Mouse (Mus musculus): ENCODE data around the gene Gabra6. TPM values are rescaled to one million over a fixed set of nuclear protein-coding genes. Genes with fewer than 3 reads are reported as not detected.

Gene Gabra6
- polyA plus RNA-seq (2012; fragmentation: generic; extraction: Trizol) = not detected
- long read RNA-seq, experiment 1 = 0 reads
- long read RNA-seq, experiment 2 = 0 reads

- no peaks in the 10 kb centered on the region for H3K79me2 ChIP-seq (ENCODE audit: control insufficient read depth, insufficient read depth)
- no peak for TF ChIP-seq MAX (IDR thresholded peaks at IDR 0.05)
- TF ChIP-seq MYOD1 (IDR thresholded peaks at IDR 0.05; ENCODE audit: control insufficient read depth, insufficient read length, low read depth) = no peak
- no peak for TF ChIP-seq FOSL1 (IDR thresholded peaks at IDR 0.05; ENCODE audit: insufficient read depth, low read length, poor library complexity, severe bottlenecking)
- no peak for TF ChIP-seq CTCF (IDR thresholded peaks at IDR 0.05; ENCODE audit: control insufficient read depth, insufficient read depth, insufficient read length)
- TF ChIP-seq USF1 (IDR thresholded peaks at IDR 0.05; ENCODE audit: low read depth) = no peak
- TF ChIP-seq CEBPB (IDR thresholded peaks at IDR 0.05; ENCODE audit: low read depth) = no peak
- TF ChIP-seq MYOG (IDR thresholded peaks at IDR 0.05; ENCODE audit: control insufficient read depth, extremely low read depth, insufficient read length) = no peak
- no peaks in the 10 kb centered on the region for H3K36me3 ChIP-seq (ENCODE audit: control insufficient read depth, insufficient read depth)
- no peak within 1 kb of the TSS for H3K4me3 ChIP-seq (ENCODE audit: insufficient read depth, poor library complexity, severe bottlenecking)
- H3ac ChIP-seq (ENCODE audit: control insufficient read depth, insufficient read length, low read depth) = no peak within 1 kb of the TSS
- H3K79me3 ChIP-seq (ENCODE audit: low read depth) = no peaks in the 10 kb centered on the region
- no peaks in the 10 kb centered on the region for H3K27me3 ChIP-seq (ENCODE audit: control insufficient read depth, insufficient read depth, insufficient read length)
Measured at GRCm38 (mm10) chr11:42320882-42321281, at the start of gene Gabra6. TSS of gene Gabra6 (minus strand) at chr11:42321072.

- H3K27me3 ChIP-seq (ENCODE audit: control insufficient read depth, insufficient read depth, insufficient read length) = no peaks in the 10 kb centered on the region
- H3ac ChIP-seq (ENCODE audit: control insufficient read depth, insufficient read length, low read depth) = no peak overlapping the region
- no peaks in the 10 kb centered on the region for H3K79me3 ChIP-seq (ENCODE audit: low read depth)
- TF ChIP-seq CTCF (IDR thresholded peaks at IDR 0.05; ENCODE audit: control insufficient read depth, insufficient read depth, insufficient read length) (no peak), FOSL1 (IDR thresholded peaks at IDR 0.05; ENCODE audit: insufficient read depth, low read length, poor library complexity, severe bottlenecking) (no peak), CEBPB (IDR thresholded peaks at IDR 0.05; ENCODE audit: low read depth) (no peak), MYOD1 (IDR thresholded peaks at IDR 0.05; ENCODE audit: control insufficient read depth, insufficient read length, low read depth) (no peak), MYOG (IDR thresholded peaks at IDR 0.05; ENCODE audit: control insufficient read depth, extremely low read depth, insufficient read length) (no peak), MAX (IDR thresholded peaks at IDR 0.05) (no peak)
- no peaks in the 10 kb centered on the region for H3K79me2 ChIP-seq (ENCODE audit: control insufficient read depth, insufficient read depth)
- H3K4me3 ChIP-seq (ENCODE audit: insufficient read depth, poor library complexity, severe bottlenecking) = no peak overlapping the region
- no peaks in the 10 kb centered on the region for H3K36me3 ChIP-seq (ENCODE audit: control insufficient read depth, insufficient read depth)
Measured at GRCm38 (mm10) chr11:42365544-42365943, 44.7 kb upstream of the Gabra6 start.

GRCm38 (mm10) chr11:42332121-42332520, 11.2 kb upstream of the Gabra6 start:
- no peak overlapping the region for H3K4me3 ChIP-seq (ENCODE audit: insufficient read depth, poor library complexity, severe bottlenecking)
- H3ac ChIP-seq (ENCODE audit: control insufficient read depth, insufficient read length, low read depth) = no peak overlapping the region
- H3K79me3 ChIP-seq (ENCODE audit: low read depth) = no peaks in the 10 kb centered on the region
- no peaks in the 10 kb centered on the region for H3K79me2 ChIP-seq (ENCODE audit: control insufficient read depth, insufficient read depth)
- no peaks in the 10 kb centered on the region for H3K27me3 ChIP-seq (ENCODE audit: control insufficient read depth, insufficient read depth, insufficient read length)
- TF ChIP-seq CTCF (IDR thresholded peaks at IDR 0.05; ENCODE audit: control insufficient read depth, insufficient read depth, insufficient read length) (no peak), MAX (IDR thresholded peaks at IDR 0.05) (no peak), USF1 (IDR thresholded peaks at IDR 0.05; ENCODE audit: low read depth) (no peak), MYOD1 (IDR thresholded peaks at IDR 0.05; ENCODE audit: control insufficient read depth, insufficient read length, low read depth) (no peak), MYOG (IDR thresholded peaks at IDR 0.05; ENCODE audit: control insufficient read depth, extremely low read depth, insufficient read length) (no peak), FOSL1 (IDR thresholded peaks at IDR 0.05; ENCODE audit: insufficient read depth, low read length, poor library complexity, severe bottlenecking) (no peak), CEBPB (IDR thresholded peaks at IDR 0.05; ENCODE audit: low read depth) (no peak)
- no peaks in the 10 kb centered on the region for H3K36me3 ChIP-seq (ENCODE audit: control insufficient read depth, insufficient read depth)

GRCm38 (mm10) chr11:42326262-42326661, 5.4 kb upstream of the Gabra6 start:
- H3ac ChIP-seq (ENCODE audit: control insufficient read depth, insufficient read length, low read depth) = no peak overlapping the region
- H3K79me3 ChIP-seq (ENCODE audit: low read depth) = no peaks in the 10 kb centered on the region
- no peaks in the 10 kb centered on the region for H3K27me3 ChIP-seq (ENCODE audit: control insufficient read depth, insufficient read depth, insufficient read length)
- TF ChIP-seq CEBPB (IDR thresholded peaks at IDR 0.05; ENCODE audit: low read depth) = peak; percentile 93
- no peak for TF ChIP-seq MYOG (IDR thresholded peaks at IDR 0.05; ENCODE audit: control insufficient read depth, extremely low read depth, insufficient read length)
- no peak for TF ChIP-seq CTCF (IDR thresholded peaks at IDR 0.05; ENCODE audit: control insufficient read depth, insufficient read depth, insufficient read length)
- H3K79me2 ChIP-seq (ENCODE audit: control insufficient read depth, insufficient read depth) = no peaks in the 10 kb centered on the region
- no peaks in the 10 kb centered on the region for H3K36me3 ChIP-seq (ENCODE audit: control insufficient read depth, insufficient read depth)
- H3K4me3 ChIP-seq (ENCODE audit: insufficient read depth, poor library complexity, severe bottlenecking) = no peak overlapping the region

- H3K79me3 ChIP-seq (ENCODE audit: low read depth) = no peaks in the 10 kb centered on the region
- no peaks in the 10 kb centered on the region for H3K79me2 ChIP-seq (ENCODE audit: control insufficient read depth, insufficient read depth)
- H3ac ChIP-seq (ENCODE audit: control insufficient read depth, insufficient read length, low read depth) = no peak overlapping the region
- TF ChIP-seq MYOD1 (IDR thresholded peaks at IDR 0.05; ENCODE audit: control insufficient read depth, insufficient read length, low read depth) (no peak), CEBPB (IDR thresholded peaks at IDR 0.05; ENCODE audit: low read depth) (no peak), MYOG (IDR thresholded peaks at IDR 0.05; ENCODE audit: control insufficient read depth, extremely low read depth, insufficient read length) (no peak), FOSL1 (IDR thresholded peaks at IDR 0.05; ENCODE audit: insufficient read depth, low read length, poor library complexity, severe bottlenecking) (no peak)
- no peaks in the 10 kb centered on the region for H3K36me3 ChIP-seq (ENCODE audit: control insufficient read depth, insufficient read depth)
- no peak overlapping the region for H3K4me3 ChIP-seq (ENCODE audit: insufficient read depth, poor library complexity, severe bottlenecking)
- H3K27me3 ChIP-seq (ENCODE audit: control insufficient read depth, insufficient read depth, insufficient read length) = no peaks in the 10 kb centered on the region
Measured at GRCm38 (mm10) chr11:42321560-42321959, 688 bp upstream of the Gabra6 start.

- Histone ChIP-seq H3K36me3 (ENCODE audit: control insufficient read depth, insufficient read depth) (no peaks in the 10 kb centered on the region), H3K79me2 (ENCODE audit: control insufficient read depth, insufficient read depth) (no peaks in the 10 kb centered on the region), H3K27me3 (ENCODE audit: control insufficient read depth, insufficient read depth, insufficient read length) (no peaks in the 10 kb centered on the region), H3K4me3 (ENCODE audit: insufficient read depth, poor library complexity, severe bottlenecking) (no peak overlapping the region), H3ac (ENCODE audit: control insufficient read depth, insufficient read length, low read depth) (no peak overlapping the region), H3K79me3 (ENCODE audit: low read depth) (no peaks in the 10 kb centered on the region)
- TF ChIP-seq CEBPB (IDR thresholded peaks at IDR 0.05; ENCODE audit: low read depth) (no peak), MAX (IDR thresholded peaks at IDR 0.05) (no peak), MYOG (IDR thresholded peaks at IDR 0.05; ENCODE audit: control insufficient read depth, extremely low read depth, insufficient read length) (no peak), CTCF (IDR thresholded peaks at IDR 0.05; ENCODE audit: control insufficient read depth, insufficient read depth, insufficient read length) (no peak), FOSL1 (IDR thresholded peaks at IDR 0.05; ENCODE audit: insufficient read depth, low read length, poor library complexity, severe bottlenecking) (no peak), MYOD1 (IDR thresholded peaks at IDR 0.05; ENCODE audit: control insufficient read depth, insufficient read length, low read depth) (no peak), USF1 (IDR thresholded peaks at IDR 0.05; ENCODE audit: low read depth) (no peak)
Measured at GRCm38 (mm10) chr11:42319521-42319920, 1.4 kb downstream of the Gabra6 start.

Data from C2C12 (cell line).